Mouse (Mus musculus): ENCODE results near the gene Pwwp2b.

DNA sequence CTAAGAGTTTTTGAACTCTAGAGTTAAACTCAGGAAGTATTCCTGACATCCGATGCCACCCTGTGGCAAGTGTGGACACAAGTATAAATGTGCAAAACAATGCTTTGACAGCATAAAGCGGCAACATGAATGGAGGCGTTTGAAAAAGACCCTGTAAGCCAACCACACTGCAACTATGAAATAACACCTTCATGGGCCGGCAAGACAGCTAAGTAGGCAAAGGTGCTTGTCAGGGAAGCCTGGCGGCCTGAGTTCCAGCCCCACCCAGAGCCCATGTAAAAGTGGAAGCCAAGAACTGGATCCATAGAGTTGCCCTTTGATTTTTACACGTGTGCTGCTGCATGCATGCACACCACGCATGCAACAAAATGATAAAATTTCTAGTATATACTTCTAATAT, 31.2 kb upstream of the Pwwp2b start:
- TF ChIP-seq CTCF (IDR thresholded peaks at IDR 0.05; ENCODE audit: control insufficient read depth, insufficient read depth, insufficient replicate concordance, low read depth, low read length), result no peak
- TF ChIP-seq POLR2A (IDR thresholded peaks at IDR 0.05; ENCODE audit: control insufficient read depth, low read depth, low read length), result no peak
